Mouse (Mus musculus) urinary bladder, postnatal 10 days (tissue): ENCODE data around the gene Slc12a9.
"Not testable (repeated sequence)": the region's sequence is repeated elsewhere in the genome, so short reads cannot be mapped to it uniquely, and the experiment has no call there.

Source experiments
- DNase-seq: peaks from one replicate; pipeline ENCODE4 v3.0.0; 2022; ENCODE audit warnings: low spot score

The Slc12a9 gene

GRCm38 (mm10) chr5:137287032-137287952, 46.1 kb downstream of the Slc12a9 start, which contains the start of gene Ache:
TSS of gene Ache (plus strand) at chr5:137287519.
- DNase-seq, result no peak

- peak; percentile 71 for DNase-seq
These were observed 46.8 kb downstream of the Slc12a9 start for GRCm38 (mm10) chr5:137286655-137287031.

GRCm38 (mm10) chr5:137285986-137286385, 47.4 kb downstream of the Slc12a9 start:
- no peak for DNase-seq

GRCm38 (mm10) chr5:137285045-137285444, 48.4 kb downstream of the Slc12a9 start:
- DNase-seq, result no peak

- DNase-seq, result not testable (repeated sequence)
These were observed 49.0 kb downstream of the Slc12a9 start for GRCm38 (mm10) chr5:137284411-137284810.

GRCm38 (mm10) chr5:137277360-137278342, 55.7 kb downstream of the Slc12a9 start:
- DNase-seq, result no peak

- no peak for DNase-seq
These were observed 65.1 kb downstream of the Slc12a9 start for GRCm38 (mm10) chr5:137268131-137268910.

GRCm38 (mm10) chr5:137264787-137265186, 68.6 kb downstream of the Slc12a9 start:
- no peak for DNase-seq
